Mouse (Mus musculus) spleen, postnatal 10 days (tissue): Measurements from ENCODE around the gene Gm49383.

Experiments
- DNase-seq, 2 experiments: peaks; one replicate each; pipeline ENCODE4 v3.0.0; 2021 to 2022; ENCODE audit warnings: low spot score in 2 of 2

Gm49383 gene

GRCm38 (mm10) chr12:69196444-69197377 is at the start of gene Gm49383:
Gm49383 (minus strand) TSS chr12:69197104.
- peak; percentile 73 to 76 for DNase-seq

DNA sequence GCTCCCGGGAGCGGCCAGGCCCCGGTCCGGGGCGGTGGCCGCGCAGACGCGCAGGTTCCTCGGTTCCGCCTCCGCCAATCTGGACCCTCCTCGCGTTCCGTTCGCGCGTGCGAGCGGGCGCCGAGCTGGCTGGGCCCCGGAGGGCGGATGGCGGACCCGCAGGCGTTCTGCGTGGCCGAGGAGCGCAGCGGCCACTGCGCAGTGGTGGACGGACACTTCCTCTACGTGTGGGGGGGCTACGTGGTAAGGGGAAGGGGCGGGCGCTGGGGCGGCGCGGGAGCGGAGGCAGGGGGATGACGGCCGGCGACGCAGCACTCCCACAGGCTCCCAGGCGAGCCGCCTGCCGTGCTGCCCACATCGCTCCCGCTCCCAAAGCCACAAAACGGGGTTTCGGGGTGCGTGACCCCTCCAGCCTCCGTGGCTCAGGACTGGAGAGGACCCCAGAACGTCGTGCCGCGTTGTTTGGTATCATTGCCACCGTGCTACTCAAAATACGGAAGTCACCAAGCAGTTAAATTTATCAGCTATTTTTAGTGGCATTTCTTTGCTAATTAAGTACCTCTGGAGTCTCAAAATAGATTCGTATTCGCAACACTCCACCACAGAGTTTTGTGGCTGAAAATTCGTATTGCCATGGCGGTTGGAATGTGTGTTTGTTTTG is 45.0 kb upstream of the Gm49383 start:
- peak; percentile 64 to 66 for DNase-seq

DNA sequence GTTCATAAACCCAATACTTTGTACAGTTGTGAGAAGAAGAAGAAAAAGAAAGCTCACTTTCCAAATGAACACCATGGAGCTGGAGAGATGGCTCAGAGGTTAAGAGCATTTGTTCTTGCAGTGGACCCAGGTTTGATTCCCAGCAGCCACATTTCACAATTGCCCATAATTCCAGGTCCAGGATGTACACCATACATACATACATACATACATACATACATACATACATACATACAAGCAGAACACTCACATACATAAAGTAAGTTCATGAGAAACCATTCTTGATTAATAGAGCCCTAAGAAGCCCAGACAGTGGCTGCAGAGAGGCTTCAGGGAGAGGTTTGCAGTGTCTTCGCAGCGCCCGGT is 44.5 kb upstream of the Gm49383 start:
- DNase-seq = no peak

GRCm38 (mm10) chr12:69240876-69241275 is 44.0 kb upstream of the Gm49383 start, which contains the start of gene Klhdc1:
Klhdc1 (plus strand) TSS chr12:69241176.
- no peak for DNase-seq

DNA sequence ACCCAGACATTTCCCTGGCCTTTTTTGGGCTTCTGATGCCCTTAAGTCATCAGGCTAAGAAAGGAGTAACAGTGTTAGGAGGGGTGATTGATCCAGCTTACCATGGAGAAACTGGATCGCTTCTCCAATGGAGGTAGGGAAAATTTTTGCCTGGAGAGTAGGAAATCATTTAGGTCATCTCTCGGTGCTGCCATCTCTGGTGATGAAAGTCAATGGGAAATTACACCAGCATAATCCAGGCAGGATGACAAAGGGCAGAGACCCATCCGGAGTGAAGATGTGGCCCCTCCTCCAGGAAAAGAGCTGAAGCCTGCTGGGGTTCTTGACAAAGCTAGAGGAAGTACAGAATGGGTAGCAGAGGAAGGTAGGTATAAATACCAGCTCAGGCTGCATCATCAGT is 41.4 kb upstream of the Gm49383 start:
- no peak for DNase-seq

DNA sequence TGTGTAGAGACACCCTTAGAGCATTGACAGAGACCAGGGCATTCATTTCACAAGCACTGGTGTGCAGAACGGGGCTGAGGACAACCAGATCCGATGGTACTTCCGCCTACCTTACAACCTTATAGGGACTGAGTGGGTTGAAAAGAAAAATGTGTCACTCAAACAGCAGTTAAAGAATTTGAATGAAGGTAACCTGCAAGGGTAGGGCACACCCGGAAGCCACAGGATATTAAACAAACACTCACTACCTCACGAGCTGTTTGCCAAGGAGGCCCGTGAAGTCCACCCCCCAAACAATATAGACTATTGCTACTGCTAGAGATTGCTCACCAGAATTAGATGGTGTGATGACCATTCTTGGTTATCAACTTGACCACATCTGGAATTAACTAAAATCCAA is 38.9 kb upstream of the Gm49383 start:
- no peak for DNase-seq

GRCm38 (mm10) chr12:69229251-69229650 is 32.3 kb upstream of the Gm49383 start:
- peak; percentile 28 to 78 for DNase-seq

GRCm38 (mm10) chr12:69227776-69228466 is 31.0 kb upstream of the Gm49383 start, which contains the start of gene Pole2:
Pole2 (minus strand) TSS chr12:69228195.
- peak; percentile 89 to 93 for DNase-seq

DNA sequence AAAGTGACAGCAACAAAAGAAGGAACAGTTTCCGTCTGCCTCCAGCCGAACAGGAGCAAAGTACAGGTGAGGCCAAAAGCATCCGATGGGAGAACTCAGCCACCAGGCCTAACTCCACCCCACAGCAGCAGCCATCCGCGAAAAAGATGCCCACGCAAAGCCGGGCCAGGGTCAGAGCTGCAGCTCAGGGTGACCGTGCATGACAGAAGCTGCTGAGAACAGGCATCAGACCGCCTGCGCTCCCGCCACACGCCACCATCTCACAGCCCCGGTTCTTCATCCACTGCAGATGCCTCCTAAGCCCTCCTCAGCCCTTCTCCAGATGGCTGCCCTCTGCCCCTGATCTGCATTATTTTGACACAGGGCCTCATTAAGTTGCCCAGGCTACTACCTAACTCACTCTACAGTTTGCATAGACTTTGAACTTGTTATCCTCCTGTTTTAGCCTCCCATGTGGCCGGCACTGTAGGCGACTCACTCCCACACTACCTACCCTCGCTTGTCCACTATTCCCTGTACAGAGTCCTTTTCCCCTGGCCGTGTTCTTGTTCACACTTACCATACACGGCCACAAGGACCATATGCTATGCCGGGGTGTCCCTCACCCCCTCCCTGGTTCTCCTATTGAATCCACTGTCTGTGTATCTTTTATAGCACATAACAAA is 23.8 kb upstream of the Gm49383 start:
- DNase-seq = no peak

DNA sequence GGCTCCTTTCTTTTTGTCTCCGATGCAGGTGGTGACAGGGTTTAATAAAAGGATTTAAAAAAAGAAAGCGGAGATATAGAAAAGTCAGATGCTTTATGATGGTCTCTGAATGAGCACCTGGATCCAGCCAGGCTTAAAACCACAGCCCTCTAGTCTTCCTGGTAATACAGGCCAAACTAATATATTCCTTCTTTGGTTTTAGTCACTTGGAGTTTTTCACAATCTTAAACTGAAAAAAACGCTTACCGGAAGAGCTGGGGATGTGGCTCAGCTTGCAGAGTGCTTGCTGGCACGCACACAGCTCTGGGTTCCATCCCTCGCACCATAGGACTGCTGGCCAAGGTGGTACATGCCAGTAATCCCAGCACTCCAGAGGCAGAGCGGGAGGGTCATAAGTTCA is 19.7 kb upstream of the Gm49383 start:
- no peak for DNase-seq

- DNase-seq = no peak
Measured at GRCm38 (mm10) chr12:69215000-69215785, 18.3 kb upstream of the Gm49383 start.

GRCm38 (mm10) chr12:69214393-69214792 is 17.5 kb upstream of the Gm49383 start:
- no peak for DNase-seq

- DNase-seq = no peak
Measured at GRCm38 (mm10) chr12:69213186-69213777, 16.4 kb upstream of the Gm49383 start.

DNA sequence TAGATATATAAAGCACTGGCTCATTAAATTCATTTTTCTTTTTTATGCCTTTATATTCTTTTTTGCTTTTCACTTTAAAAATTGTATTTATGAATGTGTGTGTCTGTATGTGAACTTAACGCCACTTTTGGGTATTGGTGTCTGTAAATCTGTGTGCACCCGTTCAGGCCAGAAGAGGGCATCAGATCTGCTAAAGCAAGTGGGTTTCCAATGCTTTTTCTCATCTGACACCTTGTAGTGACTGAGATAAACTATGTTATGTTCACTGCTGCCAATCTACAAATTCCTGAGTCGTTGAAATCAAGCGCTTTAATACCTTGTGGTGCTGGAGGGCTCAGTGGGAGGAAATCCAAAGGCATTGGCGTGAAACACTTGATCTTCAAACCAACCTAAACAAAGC is 14.2 kb upstream of the Gm49383 start:
- no peak for DNase-seq

DNA sequence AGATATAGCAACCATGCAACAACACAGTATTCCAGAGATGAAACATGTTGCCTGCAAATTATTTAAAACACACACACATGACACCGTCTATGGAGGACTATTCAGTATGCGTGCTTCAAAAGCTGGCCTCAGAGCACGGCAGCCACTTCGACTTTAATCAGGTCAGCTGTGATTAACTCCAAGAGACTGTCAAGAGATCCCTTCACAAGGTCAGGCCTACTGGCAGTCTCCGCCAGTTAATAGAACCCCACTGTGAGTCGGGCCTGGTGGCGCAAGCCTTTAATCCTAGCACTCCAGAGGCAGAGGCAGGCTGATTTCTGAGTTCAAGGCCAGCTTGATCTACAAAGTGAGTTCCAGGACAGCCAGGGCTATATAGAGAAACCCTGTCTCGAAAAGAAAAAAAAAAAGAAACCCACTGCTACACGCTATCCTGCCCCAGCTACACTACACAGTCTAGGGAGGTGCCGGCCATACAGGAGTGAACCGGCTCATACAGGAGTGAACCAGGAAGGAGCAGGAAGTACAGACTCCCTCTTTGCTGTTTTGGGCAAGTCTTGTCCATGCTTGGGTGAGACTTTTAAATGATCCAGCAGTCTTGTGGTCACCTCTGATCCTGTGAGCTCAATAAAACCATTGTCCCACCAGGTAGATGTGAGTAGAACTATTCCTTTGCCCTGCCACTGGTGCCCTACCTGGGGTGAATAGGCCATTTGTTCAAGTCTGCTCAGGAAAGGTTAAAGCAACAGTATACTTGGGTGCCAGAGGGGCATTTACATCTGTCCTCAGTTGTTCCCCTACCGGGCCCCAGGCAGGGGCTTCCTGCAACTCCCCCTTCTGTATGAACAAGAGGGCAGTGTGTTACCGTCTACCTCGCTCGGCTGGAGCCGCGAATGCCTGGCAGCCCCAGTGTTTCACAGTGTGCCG is 13.4 kb upstream of the Gm49383 start:
- DNase-seq = no peak

DNA sequence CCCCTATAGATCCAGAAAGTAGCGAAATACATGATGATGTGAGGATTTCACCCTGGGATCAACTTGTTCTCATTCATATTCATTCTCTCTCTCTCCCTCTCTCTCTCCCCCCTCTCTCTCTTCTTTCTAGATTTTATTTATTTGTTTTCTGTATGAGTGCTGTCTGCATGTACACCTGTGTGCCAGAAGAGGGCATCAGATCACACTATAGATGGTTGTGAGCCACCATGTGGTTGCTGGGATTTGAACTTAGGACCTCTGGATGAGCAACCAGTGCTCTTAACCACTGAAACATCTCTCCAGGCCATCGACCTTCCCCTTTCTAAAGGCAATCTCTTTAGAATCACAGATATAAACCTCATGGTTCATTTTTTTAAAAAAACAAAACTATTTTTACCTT is 11.6 kb upstream of the Gm49383 start:
- no peak for DNase-seq

DNA sequence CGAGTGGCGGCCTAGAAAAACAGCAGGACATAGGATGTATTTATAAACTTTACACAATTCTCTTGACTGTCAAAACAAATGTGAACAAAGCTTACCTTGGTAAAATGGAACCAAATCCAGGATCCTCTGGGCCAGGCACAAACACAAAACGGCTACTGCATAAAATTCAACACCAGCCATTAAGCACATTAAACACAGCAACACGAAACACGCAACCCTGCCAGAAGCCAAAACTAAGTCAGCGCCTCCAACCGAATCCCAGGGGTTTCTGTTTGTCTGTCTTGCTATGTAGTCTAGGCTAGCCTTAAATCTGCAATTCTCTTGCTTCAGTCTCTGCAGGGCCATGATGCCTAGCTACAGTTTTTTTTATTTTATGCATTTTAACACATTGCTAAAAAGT is 11.0 kb upstream of the Gm49383 start:
- no peak for DNase-seq

- no peak for DNase-seq
Measured at GRCm38 (mm10) chr12:69207396-69207795, 10.5 kb upstream of the Gm49383 start.

- no peak for DNase-seq
Measured at GRCm38 (mm10) chr12:69204052-69204833, 7.3 kb upstream of the Gm49383 start, which contains the start of gene Gm49384. Gm49384 (minus strand) TSS chr12:69204267.
